In the genomic region with DNA sequence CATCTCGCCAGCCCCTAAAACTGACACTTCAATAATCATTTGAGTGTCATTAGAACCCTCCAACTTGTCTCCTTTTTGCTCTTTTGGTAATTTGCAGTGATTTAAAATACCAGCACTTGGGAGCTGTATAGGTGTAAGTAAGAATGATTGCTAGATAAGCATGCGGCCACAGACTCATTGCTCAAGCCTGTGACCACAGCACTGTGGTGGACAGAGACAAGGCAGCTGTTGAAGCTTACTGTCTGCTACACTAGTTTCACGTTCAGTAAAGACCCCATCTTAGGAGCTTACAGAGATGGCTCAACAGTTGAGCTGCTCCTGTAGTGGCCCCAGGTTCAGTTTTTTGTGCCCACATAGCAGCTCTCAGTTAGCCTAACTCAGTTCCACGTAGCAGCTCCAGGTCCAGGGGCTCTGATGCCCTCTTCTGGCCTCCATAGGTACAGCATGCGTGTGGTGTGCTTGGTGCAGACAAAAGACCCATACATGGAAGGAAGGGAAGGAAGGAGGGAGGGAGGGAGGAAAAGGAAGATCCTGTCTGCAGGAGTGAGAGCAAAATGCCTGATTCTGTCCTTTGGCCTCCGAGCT, we compare ENCODE assay signal across 8 mouse cellular contexts. TPM values are rescaled to one million over a fixed set of nuclear protein-coding genes. Genes with fewer than 3 reads are reported as not detected.
DNase-seq lines count a peak whose midpoint lies in the region; ATAC-seq and TF ChIP-seq lines count a peak whose summit lies in the region.

No protein-coding gene starts in this region.

- no peak overlapping the region for H3K4me2 ChIP-seq in embryonic facial prominence, embryonic 13.5 days
- H3K4me2 ChIP-seq in heart, postnatal 0 days (ENCODE audit: low read depth, low read length), result no peak overlapping the region

- no peaks in the 10 kb centered on the region for H3K36me3 ChIP-seq in heart, adult 2 months (ENCODE audit: control insufficient read depth, insufficient read depth, low read length)
- H3K36me3 ChIP-seq in embryonic facial prominence, embryonic 13.5 days, result peaks cover 93% of the 10 kb centered on the region
- peaks cover 89% of the 10 kb centered on the region for H3K36me3 ChIP-seq in heart, postnatal 0 days (replicated peaks; ENCODE audit: control insufficient read depth, insufficient read depth, low read length)

- no peak for TF ChIP-seq POLR2A in heart, adult 2 months (IDR thresholded peaks at IDR 0.05; ENCODE audit: insufficient read depth, low read depth, low read length)
- no peak for TF ChIP-seq POLR2A in bone marrow, adult 2 months (IDR thresholded peaks at IDR 0.05; ENCODE audit: borderline replicate concordance, control insufficient read depth, low read depth, low read length)

- peak; percentile 90 for TF ChIP-seq CTCF in heart, adult 2 months (IDR thresholded peaks at IDR 0.05)
- peak; percentile 80 for TF ChIP-seq CTCF in bone marrow, adult 2 months (IDR thresholded peaks at IDR 0.05; ENCODE audit: control insufficient read depth, insufficient read depth, low read length)
- TF ChIP-seq CTCF in heart, postnatal 0 days (IDR thresholded peaks at IDR 0.05; ENCODE audit: low read depth), result peak; percentile 88

- no peaks in the 10 kb centered on the region for H3K79me2 ChIP-seq in heart, adult 2 months (replicated peaks; ENCODE audit: control insufficient read depth, insufficient read depth, low read length)

- 47% methylated on average over 6 of the region's 6 CpGs for WGBS in heart, adult 2 months
- WGBS in bone marrow, adult 2 months, result 42% methylated on average over 6 of the region's 6 CpGs
- WGBS in embryonic facial prominence, embryonic 13.5 days, result 43% methylated on average over 6 of the region's 6 CpGs
- WGBS in heart, postnatal 0 days, result 52% methylated on average over 6 of the region's 6 CpGs

- intact Hi-C loops in heart, adult 2 months (cut with DNase I), result loop anchor here (5.0 kb wide), 1 partner anchor 101 kb away; no protein-coding TSS in a partner anchor
- intact Hi-C loops in heart, postnatal 25 days (cut with DNase I), result loop anchor here (5.0 kb wide), 1 partner anchor 96 kb away; no protein-coding TSS in a partner anchor

- DNase-seq in heart, adult 2 months, result peak; percentile 52 to 67
- no peak for DNase-seq in heart, postnatal 25 days (ENCODE audit: low spot score)
- peak; percentile 58 for DNase-seq in heart, postnatal 0 days (ENCODE audit: low spot score)
- peak; percentile 80 for DNase-seq in layer of hippocampus, adult 9-11 months
- peak; percentile 63 to 75 for DNase-seq in lung, postnatal 4 days
- DNase-seq in right cerebral cortex, adult 18-20 months, result peak; percentile 69

- H3K9me3 ChIP-seq in embryonic facial prominence, embryonic 13.5 days, result no peaks in the 10 kb centered on the region
- no peaks in the 10 kb centered on the region for H3K9me3 ChIP-seq in heart, postnatal 0 days (replicated peaks; ENCODE audit: control insufficient read depth, low read length)

- H3K4me1 ChIP-seq in heart, adult 2 months (ENCODE audit: control insufficient read depth, insufficient read depth, low read length), result no peaks in the 10 kb centered on the region; the same call in 1 of the 2 replicates
- H3K4me1 ChIP-seq in bone marrow, adult 2 months (ENCODE audit: control insufficient read depth, insufficient read depth, low read length), result no peaks in the 10 kb centered on the region
- no peaks in the 10 kb centered on the region for H3K4me1 ChIP-seq in embryonic facial prominence, embryonic 13.5 days
- no peaks in the 10 kb centered on the region for H3K4me1 ChIP-seq in heart, postnatal 0 days (ENCODE audit: control insufficient read depth, insufficient read depth)

- no peak overlapping the region for H3K27ac ChIP-seq in heart, adult 2 months
- H3K27ac ChIP-seq in bone marrow, adult 2 months (ENCODE audit: control insufficient read depth, insufficient read depth, low read depth, low read length, poor library complexity), result no peak overlapping the region
- peak overlapping the region; percentile 33; the same call in 1 of the 2 replicates for H3K27ac ChIP-seq in embryonic facial prominence, embryonic 13.5 days
- no peak overlapping the region for H3K27ac ChIP-seq in heart, postnatal 0 days (ENCODE audit: low read depth)

- no peaks in the 10 kb centered on the region for H3K27me3 ChIP-seq in heart, adult 2 months (ENCODE audit: control insufficient read depth, insufficient read depth, low read length)
- H3K27me3 ChIP-seq in embryonic facial prominence, embryonic 13.5 days, result no peaks in the 10 kb centered on the region
- no peaks in the 10 kb centered on the region for H3K27me3 ChIP-seq in heart, postnatal 0 days (ENCODE audit: control insufficient read depth, insufficient read depth, low read length)

- H3K4me3 ChIP-seq in heart, adult 2 months, result no peak overlapping the region
- no peak overlapping the region for H3K4me3 ChIP-seq in bone marrow, adult 2 months (replicated peaks; ENCODE audit: control insufficient read depth, low read depth, low read length)
- H3K4me3 ChIP-seq in embryonic facial prominence, embryonic 13.5 days, result no peak overlapping the region
- no peak overlapping the region for H3K4me3 ChIP-seq in heart, postnatal 0 days (ENCODE audit: low read depth, low read length)

- no peak for ATAC-seq in embryonic facial prominence, embryonic 13.5 days (ENCODE audit: insufficient number of reproducible peaks, insufficient read depth, low FRiP score, low TSS enrichment, low read depth)
- peak; percentile 72 for ATAC-seq in heart, postnatal 0 days (ENCODE audit: insufficient read depth, low read depth)

- H3K9ac ChIP-seq in heart, adult 2 months (ENCODE audit: low read depth, low read length), result no peak overlapping the region
- no peak overlapping the region for H3K9ac ChIP-seq in embryonic facial prominence, embryonic 13.5 days
- no peak overlapping the region for H3K9ac ChIP-seq in heart, postnatal 0 days (replicated peaks; ENCODE audit: low read depth, low read length)

- no peak for TF ChIP-seq EP300 in heart, adult 2 months (IDR thresholded peaks at IDR 0.05; ENCODE audit: insufficient read depth, low read depth, low read length)
- TF ChIP-seq EP300 in heart, postnatal 0 days (IDR thresholded peaks at IDR 0.05; ENCODE audit: low read depth), result no peak

RNA-seq across cellular contexts. Expression of a gene that starts 24.0 kb away (rescaled TPM):
- total RNA-seq in heart, adult 2 months (2021), result 10 to 100 TPM; 65.3 to 81.4 TPM
- 115 and 120 TPM in 2 replicates for polyA plus RNA-seq in heart, adult 2 months (2012; rRNA removed)
- 10 to 100 TPM; 91.2 to 98.8 TPM for total RNA-seq in heart, postnatal 25 days (2021)
- 28.6 and 38.4 TPM in 2 replicates for polyA plus RNA-seq in bone marrow, adult 2 months (2011; ENCODE audit: insufficient read depth, insufficient read length, low replicate concordance, missing spikeins)
- polyA plus RNA-seq in embryonic facial prominence, embryonic 13.5 days (2015; fragmentation: Nextera tagmentation; extraction: Ambion mirVana), result 118 and 135 TPM in 2 replicates
- 735 and 758 TPM in 2 replicates for total RNA-seq in heart, postnatal 0 days (2014; rRNA removed; ENCODE audit: low replicate concordance)
- 334 and 359 TPM in 2 replicates for polyA plus RNA-seq in heart, postnatal 0 days (2015; fragmentation: Nextera tagmentation; extraction: Ambion mirVana)

RNA-seq across cellular contexts. Expression of a gene that starts 29.8 kb away (rescaled TPM):
- total RNA-seq in heart, adult 2 months (2021), result 1 to 10 TPM; 4.5 to 5.4 TPM
- polyA plus RNA-seq in heart, adult 2 months (2012; rRNA removed), result 7.6 and 11.8 TPM in 2 replicates
- 1 to 10 TPM; 4.4 to 5.7 TPM for total RNA-seq in heart, postnatal 25 days (2021)
- polyA plus RNA-seq in bone marrow, adult 2 months (2011; ENCODE audit: insufficient read depth, insufficient read length, low replicate concordance, missing spikeins), result 4.2 and 11.0 TPM in 2 replicates
- 12.5 and 13.7 TPM in 2 replicates for polyA plus RNA-seq in embryonic facial prominence, embryonic 13.5 days (2015; fragmentation: Nextera tagmentation; extraction: Ambion mirVana)
- 23.5 and 24.9 TPM in 2 replicates for total RNA-seq in heart, postnatal 0 days (2014; rRNA removed; ENCODE audit: low replicate concordance)
- 4.1 and 6.1 TPM in 2 replicates for polyA plus RNA-seq in heart, postnatal 0 days (2015; fragmentation: Nextera tagmentation; extraction: Ambion mirVana)
